In genomic region chr17:12292877-12293276, GRCm38 (mm10) we compare ENCODE assay signal across 10 mouse cellular contexts. TPM values are rescaled to one million over a fixed set of nuclear protein-coding genes. Genes with fewer than 3 reads are reported as not detected.
DNase-seq lines count a peak whose midpoint lies in the region; ATAC-seq and TF ChIP-seq lines count a peak whose summit lies in the region.
"Had no signal": no experiment of that assay in that cellular context is flagged by ENCODE, and none has a peak within 500 bp of the region (broad histone marks: within the 10 kb centered on the region; RNA-seq: fewer than 3 reads in every experiment).

No protein-coding gene starts in this region.

- no peaks in the 10 kb centered on the region for H3K9me3 ChIP-seq in lung, embryonic 14.5 days (ENCODE audit: low read depth, low read length)
- peaks cover 3% of the 10 kb centered on the region; the same call in 1 of the 2 replicates for H3K9me3 ChIP-seq in intestine, embryonic 16.5 days (ENCODE audit: control insufficient read depth, low read length)
- peaks cover 10% of the 10 kb centered on the region for H3K9me3 ChIP-seq in midbrain, embryonic 10.5 days (replicated peaks)

- H3K27ac ChIP-seq in lung, embryonic 14.5 days (ENCODE audit: low read depth): no peak overlapping the region
- no peak overlapping the region; the same call in 1 of the 2 replicates for H3K27ac ChIP-seq in intestine, embryonic 16.5 days (ENCODE audit: low read length)
- no peak overlapping the region for H3K27ac ChIP-seq in midbrain, embryonic 10.5 days (replicated peaks)

- no peak for TF ChIP-seq POLR2A in lung, adult 2 months (IDR thresholded peaks at IDR 0.05; ENCODE audit: borderline replicate concordance, extremely low read depth, low read depth, low read length)

- peaks cover 7% of the 10 kb centered on the region; the same call in 1 of the 2 replicates for H3K4me1 ChIP-seq in lung, embryonic 14.5 days (ENCODE audit: insufficient read depth)
- H3K4me1 ChIP-seq in lung, adult 2 months (ENCODE audit: control insufficient read depth, insufficient read depth, low read length): peaks cover 8% of the 10 kb centered on the region
- peaks cover 20% of the 10 kb centered on the region for H3K4me1 ChIP-seq in intestine, embryonic 16.5 days (ENCODE audit: control insufficient read depth, insufficient read depth, low read length)
- H3K4me1 ChIP-seq in midbrain, embryonic 10.5 days: peaks cover 22% of the 10 kb centered on the region

- no peak overlapping the region for H3K4me2 ChIP-seq in lung, embryonic 14.5 days
- H3K4me2 ChIP-seq in intestine, embryonic 16.5 days (ENCODE audit: low read depth, low read length): no peak overlapping the region
- H3K4me2 ChIP-seq: liver, embryonic 11.5 days had no signal

- H3K36me3 ChIP-seq in lung, embryonic 14.5 days (ENCODE audit: insufficient read depth): no peaks in the 10 kb centered on the region
- H3K36me3 ChIP-seq in intestine, embryonic 16.5 days (ENCODE audit: control insufficient read depth, insufficient read depth, low read length): 0 out of 2 replicates have a peak, but pooled peaks cover 2% of the 10 kb centered on the region
- H3K36me3 ChIP-seq in midbrain, embryonic 10.5 days: peaks cover 12% of the 10 kb centered on the region

- no peak for ATAC-seq in lung, embryonic 14.5 days (ENCODE audit: insufficient read depth)
- ATAC-seq in intestine, embryonic 16.5 days: no peak

- intact Hi-C loops in heart, postnatal 10 days (cut with DNase I): no loop called here

- 83% methylated on average over 8 of the region's 8 CpGs for WGBS in lung, embryonic 14.5 days
- 58% methylated on average over 8 of the region's 8 CpGs for WGBS in lung, adult 2 months
- WGBS in intestine, embryonic 16.5 days: 82% methylated on average over 8 of the region's 8 CpGs
- 96% methylated on average over 8 of the region's 8 CpGs for WGBS in midbrain, embryonic 10.5 days

- TF ChIP-seq CTCF in lung, embryonic 14.5 days (IDR thresholded peaks at IDR 0.05; ENCODE audit: low read depth): no peak
- TF ChIP-seq CTCF in lung, adult 2 months (IDR thresholded peaks at IDR 0.05; ENCODE audit: insufficient read depth, low read length): no peak

- no peak overlapping the region for H3K9ac ChIP-seq in lung, embryonic 14.5 days
- no peak overlapping the region for H3K9ac ChIP-seq in intestine, embryonic 16.5 days (ENCODE audit: low read depth, low read length)

- H3K4me3 ChIP-seq in lung, embryonic 14.5 days (ENCODE audit: low read depth, low read length): no peak overlapping the region
- H3K4me3 ChIP-seq in lung, adult 2 months (replicated peaks; ENCODE audit: extremely low read depth, low read depth, low read length): no peak overlapping the region
- H3K4me3 ChIP-seq in intestine, embryonic 16.5 days (ENCODE audit: low read length): no peak overlapping the region
- no peak overlapping the region for H3K4me3 ChIP-seq in midbrain, embryonic 10.5 days

- no peaks in the 10 kb centered on the region for H3K27me3 ChIP-seq in lung, embryonic 14.5 days (ENCODE audit: insufficient read depth, low read length)
- H3K27me3 ChIP-seq in intestine, embryonic 16.5 days (replicated peaks; ENCODE audit: control insufficient read depth, insufficient read depth, low read length): no peaks in the 10 kb centered on the region
- no peaks in the 10 kb centered on the region for H3K27me3 ChIP-seq in midbrain, embryonic 10.5 days (ENCODE audit: low read depth, poor library complexity, severe bottlenecking)

- peak; percentile 70 for DNase-seq in gastrocnemius, adult 18-20 months (ENCODE audit: low spot score)
- no peak for DNase-seq in gastrocnemius, postnatal 10 days
- peak; percentile 12 for DNase-seq in lung, embryonic 14.5 days
- DNase-seq in lung, adult 2 months: no peak
- DNase-seq in heart, postnatal 10 days: peak; percentile 45 to 57
- DNase-seq in testis, postnatal 14 days (ENCODE audit: low spot score): peak; percentile 33
- DNase-seq in midbrain, embryonic 10.5 days (ENCODE audit: low spot score): no peak
- DNase-seq: kidney, adult 18-20 months had no signal

RNA-seq across cellular contexts. Expression of gene Map3k4, which starts 25.7 kb away (rescaled TPM):
- total RNA-seq in gastrocnemius, adult 18-20 months (2021): 10 to 100 TPM; 31.5 to 39.0 TPM
- total RNA-seq in gastrocnemius, postnatal 10 days (2021): 10 to 100 TPM; 21.8 to 26.6 TPM
- 39.0 and 47.9 TPM in 2 replicates for polyA plus RNA-seq in lung, embryonic 14.5 days (2014; fragmentation: Nextera tagmentation; extraction: Ambion mirVana)
- 32.9 and 42.8 TPM in 2 replicates for polyA plus RNA-seq in lung, adult 2 months (2012; rRNA removed)
- total RNA-seq in heart, postnatal 10 days (2021): 10 to 100 TPM; 35.6 to 39.4 TPM
- polyA plus RNA-seq in intestine, embryonic 16.5 days (2015; fragmentation: Nextera tagmentation; extraction: Ambion mirVana): 25.6 and 28.3 TPM in 2 replicates
- polyA plus RNA-seq in midbrain, embryonic 10.5 days (2016; fragmentation: Nextera tagmentation; extraction: Ambion mirVana): 42.3 and 45.3 TPM in 2 replicates

Comparison
In these comparisons a context has a peak if more than half of its experiments do, and no peak if none do; other contexts are left out.
1. DNase-seq: peak in gastrocnemius, adult 18-20 months (single experiment), lung, embryonic 14.5 days (single experiment), heart, postnatal 10 days (2 of 2) and testis, postnatal 14 days (single experiment); none in gastrocnemius, postnatal 10 days (single experiment), lung, adult 2 months (single experiment) and midbrain, embryonic 10.5 days (single experiment).